Mouse (Mus musculus): Measurements from ENCODE around the gene Slc41a3.

Gene Slc41a3

DNA sequence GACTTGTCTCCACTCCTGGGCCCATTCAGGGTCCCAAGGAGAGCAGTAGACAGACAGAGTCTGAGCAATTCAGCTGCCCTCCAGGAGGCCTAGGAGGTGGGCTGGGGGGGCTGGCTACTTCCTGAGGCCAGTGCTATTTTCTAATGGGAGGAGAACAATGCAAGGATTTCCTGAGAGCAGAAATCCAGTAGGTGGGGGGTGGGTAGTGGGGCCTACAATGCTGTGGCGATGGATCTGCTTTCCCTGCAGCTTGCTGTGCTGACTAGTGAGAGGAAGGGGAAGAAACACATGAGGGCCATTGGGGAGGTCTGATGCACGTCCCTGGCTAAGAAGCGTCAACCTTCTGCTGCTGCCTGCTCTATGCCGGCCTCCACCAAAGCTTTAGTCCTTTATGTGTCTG is 74.2 kb downstream of the Slc41a3 start:
- DNase-seq (ENCODE audit: extremely low read depth, low read depth, low spot score): no peak

DNA sequence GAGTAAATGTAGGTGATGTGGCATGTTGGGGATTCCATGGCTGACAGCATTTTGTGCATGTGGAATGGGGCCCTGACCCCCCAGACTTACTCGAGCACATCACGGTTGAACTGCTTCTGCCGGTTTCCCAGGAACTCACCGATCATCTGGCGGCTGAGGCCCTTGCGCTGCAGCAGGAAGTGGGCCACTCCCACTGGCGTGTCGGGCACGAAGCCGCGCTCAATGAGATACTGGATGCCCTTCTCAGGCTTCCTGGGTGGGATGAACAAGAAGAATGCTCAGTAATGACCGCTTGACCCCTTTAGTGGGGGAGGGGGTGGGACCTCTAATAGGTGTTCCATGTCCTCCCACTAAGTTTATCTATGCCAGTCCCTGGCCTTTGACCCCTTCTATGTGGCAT is 75.9 kb downstream of the Slc41a3 start:
- no peak for DNase-seq (ENCODE audit: extremely low read depth, low read depth, low spot score)

GRCm38 (mm10) chr6:90683831-90684532 is 79.5 kb downstream of the Slc41a3 start:
- no peak for DNase-seq (ENCODE audit: extremely low read depth, low read depth, low spot score)

- DNase-seq (ENCODE audit: extremely low read depth, low read depth, low spot score): no peak
Observed at GRCm38 (mm10) chr6:90686812-90687211, 82.3 kb downstream of the Slc41a3 start.

- DNase-seq (ENCODE audit: extremely low read depth, low read depth, low spot score): no peak
Observed at GRCm38 (mm10) chr6:90688003-90688402, 83.5 kb downstream of the Slc41a3 start.

DNA sequence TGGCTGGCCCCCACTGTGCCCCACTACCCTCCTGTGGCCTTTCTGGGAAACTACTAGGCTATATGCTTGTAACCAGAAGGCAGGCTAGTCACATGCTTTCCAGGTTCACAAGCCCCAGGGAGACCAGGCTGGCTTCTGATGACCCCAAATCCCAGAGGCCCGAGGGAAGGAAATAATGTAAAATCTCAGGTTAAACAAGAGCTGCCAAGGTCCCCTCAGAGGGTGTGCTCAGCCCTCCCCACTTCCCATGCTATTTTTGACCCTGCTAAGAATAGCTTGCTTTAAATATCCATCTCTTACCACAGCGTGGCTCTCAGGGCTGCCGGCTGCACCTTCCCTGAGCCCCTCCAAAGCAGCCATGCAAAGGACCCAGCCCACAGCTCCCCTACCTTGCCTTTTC is 84.2 kb downstream of the Slc41a3 start:
- no peak for DNase-seq (ENCODE audit: extremely low read depth, low read depth, low spot score)

DNA sequence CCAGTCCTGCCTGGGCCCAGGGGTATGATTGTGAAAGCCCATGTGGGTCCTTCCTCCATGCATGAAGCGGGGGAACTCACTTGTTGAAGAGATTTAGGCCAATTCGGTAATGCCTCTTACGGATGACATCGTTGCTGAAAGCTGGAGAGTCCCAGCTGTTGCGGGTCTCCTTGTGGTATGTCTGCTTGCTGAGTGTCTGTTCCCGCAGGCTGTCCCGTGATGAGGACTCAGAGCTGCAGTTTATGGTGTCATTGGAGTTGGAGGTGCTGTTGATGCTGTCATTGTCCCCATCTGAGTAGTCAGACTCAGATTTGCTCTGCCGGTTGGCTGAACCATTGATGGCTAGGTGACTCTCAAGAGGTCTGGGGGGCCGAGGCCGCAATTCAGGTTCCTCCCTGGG is 85.0 kb downstream of the Slc41a3 start:
- DNase-seq (ENCODE audit: extremely low read depth, low read depth, low spot score): no peak

- DNase-seq (ENCODE audit: extremely low read depth, low read depth, low spot score): no peak
Observed at GRCm38 (mm10) chr6:90691935-90692334, 87.4 kb downstream of the Slc41a3 start.

DNA sequence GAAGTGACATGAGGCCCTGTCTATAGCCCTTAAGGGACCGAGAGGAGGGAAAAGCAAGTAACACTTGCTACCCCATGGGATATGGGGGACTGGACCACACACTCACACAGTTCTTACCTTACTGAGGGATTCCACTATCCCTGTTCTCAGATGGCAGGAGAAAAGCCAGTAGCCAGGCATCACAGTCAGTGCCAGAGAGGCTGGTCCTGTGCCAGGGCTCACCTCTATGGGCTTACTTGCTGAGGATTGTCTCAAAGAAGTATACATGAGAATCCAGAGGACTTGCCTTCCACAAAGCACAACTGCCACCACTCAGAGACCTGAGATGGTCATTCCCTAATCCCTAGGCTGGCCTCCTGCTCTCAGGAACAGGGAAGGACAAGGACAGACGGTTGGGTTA is 87.9 kb downstream of the Slc41a3 start:
- DNase-seq (ENCODE audit: extremely low read depth, low read depth, low spot score): no peak

DNA sequence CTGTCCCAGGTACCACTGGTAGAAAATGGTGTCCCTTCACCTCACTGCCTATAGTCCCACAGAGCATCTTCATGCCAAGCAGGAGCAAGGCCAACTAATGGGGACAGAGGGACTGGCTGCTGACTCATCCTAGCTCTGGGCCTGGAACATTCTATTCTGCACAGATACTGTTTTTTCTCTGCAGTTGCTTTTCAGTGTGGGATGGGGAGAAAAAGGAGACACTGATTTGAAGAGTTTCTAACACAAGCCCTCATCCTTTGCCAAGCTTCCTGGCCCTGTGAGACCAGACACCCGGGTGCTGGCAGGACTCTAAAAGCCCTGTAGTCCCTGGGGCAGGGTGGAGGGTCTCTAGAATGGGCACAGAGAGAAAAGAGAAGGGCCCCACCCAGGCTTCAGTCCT is 91.2 kb downstream of the Slc41a3 start:
- no peak for DNase-seq (ENCODE audit: extremely low read depth, low read depth, low spot score)

All from fat pad, adult 2 months (tissue).